Mouse (Mus musculus) heart, adult 2 months (tissue): ENCODE measurements around the gene Pbx1. TPM values are rescaled to one million over a fixed set of nuclear protein-coding genes. Genes with fewer than 3 reads are reported as not detected.
A peak's percentile ranks its signal among the peaks of the same experiment; 100 is the strongest.

Experiments used
- DNase-seq, 2 experiments: peaks; one replicate each; pipeline ENCODE4 v3.0.0; 2021
- H3K27ac ChIP-seq: fragments of 200-600 bp; 2 replicates; pipeline ENCODE4 v1.8.1; 2022
- H3K27me3 ChIP-seq: fragments of 200-500 bp; 2 replicates; pipeline ENCODE4 v1.6.1; 2012; ENCODE audit warnings: mild to moderate bottlenecking, low read length, inconsistent platforms, mixed read lengths; ENCODE audit not compliant: control insufficient read depth, insufficient read depth
- H3K36me3 ChIP-seq: fragments of 200-500 bp; 2 replicates; pipeline ENCODE4 v1.6.1; 2012; ENCODE audit warnings: low read length, inconsistent platforms; ENCODE audit not compliant: control insufficient read depth, insufficient read depth
- H3K4me1 ChIP-seq: fragments of 200-500 bp; 2 replicates; pipeline ENCODE4 v1.6.1; 2011; ENCODE audit warnings: low read length; ENCODE audit not compliant: control insufficient read depth, insufficient read depth
- H3K4me3 ChIP-seq: fragments of 200-600 bp; 2 replicates; pipeline ENCODE4 v1.8.1; 2022
- H3K79me2 ChIP-seq: fragments of 200-500 bp; replicated peaks from 2 replicates; pipeline ENCODE4 v1.6.1; 2012; ENCODE audit warnings: mild to moderate bottlenecking, inconsistent platforms, low read length, moderate library complexity, mixed read lengths; ENCODE audit not compliant: control insufficient read depth, insufficient read depth
- H3K9ac ChIP-seq: fragments of 200-500 bp; 2 replicates; pipeline ENCODE4 v1.6.1; 2012; ENCODE audit warnings: low read depth, mild to moderate bottlenecking, control low read depth, inconsistent platforms, low read length, mixed read lengths
- CTCF ChIP-seq: fragments of 200-600 bp; IDR thresholded peaks from 2 replicates; pipeline ENCODE4 v1.8.1; 2022; ENCODE audit warnings: antibody characterized with exemption, mild to moderate bottlenecking, moderate library complexity
- EP300 ChIP-seq: fragments of 200-500 bp; IDR thresholded peaks from 2 replicates; pipeline ENCODE4 v1.6.1; 2011; ENCODE audit warnings: low read depth, low read length, control low read depth; ENCODE audit not compliant: insufficient read depth
- POLR2A ChIP-seq: fragments of 200-500 bp; IDR thresholded peaks from 2 replicates; pipeline ENCODE4 v1.6.1; 2011; ENCODE audit warnings: mild to moderate bottlenecking, low read depth, low read length, control low read depth; ENCODE audit not compliant: insufficient read depth
- WGBS: fragments of 180-500 bp; shearing (Covaris S2); methylation state at CpG from one replicate; pipeline ENCODE4 v1.1.7; 2018; 5-methylcytosine and 5-hydroxymethylcytosine counted together
- intact Hi-C: fragments of 180-260 bp; cut with DNase I; formaldehyde crosslinking; loops from one replicate; pipeline ENCODE4 v1.15.1; 2025
- polyA plus RNA-seq: library from polyadenylated mRNA; depleted of rRNA; stranded (reverse); fragments of >200 nt; gene quantifications from 2 replicates; pipeline ENCODE4 v1.2.3, GENCODE M21; 2012
- total RNA-seq, 2 experiments: library from RNA; stranded (reverse); gene quantifications; 2 replicates each; pipeline ENCODE4 v1.2.3; 2021

Pbx1 gene
- total and polyA plus RNA-seq, 3 experiments = 33.1 to 54.7 (median 52.8) TPM

DNA sequence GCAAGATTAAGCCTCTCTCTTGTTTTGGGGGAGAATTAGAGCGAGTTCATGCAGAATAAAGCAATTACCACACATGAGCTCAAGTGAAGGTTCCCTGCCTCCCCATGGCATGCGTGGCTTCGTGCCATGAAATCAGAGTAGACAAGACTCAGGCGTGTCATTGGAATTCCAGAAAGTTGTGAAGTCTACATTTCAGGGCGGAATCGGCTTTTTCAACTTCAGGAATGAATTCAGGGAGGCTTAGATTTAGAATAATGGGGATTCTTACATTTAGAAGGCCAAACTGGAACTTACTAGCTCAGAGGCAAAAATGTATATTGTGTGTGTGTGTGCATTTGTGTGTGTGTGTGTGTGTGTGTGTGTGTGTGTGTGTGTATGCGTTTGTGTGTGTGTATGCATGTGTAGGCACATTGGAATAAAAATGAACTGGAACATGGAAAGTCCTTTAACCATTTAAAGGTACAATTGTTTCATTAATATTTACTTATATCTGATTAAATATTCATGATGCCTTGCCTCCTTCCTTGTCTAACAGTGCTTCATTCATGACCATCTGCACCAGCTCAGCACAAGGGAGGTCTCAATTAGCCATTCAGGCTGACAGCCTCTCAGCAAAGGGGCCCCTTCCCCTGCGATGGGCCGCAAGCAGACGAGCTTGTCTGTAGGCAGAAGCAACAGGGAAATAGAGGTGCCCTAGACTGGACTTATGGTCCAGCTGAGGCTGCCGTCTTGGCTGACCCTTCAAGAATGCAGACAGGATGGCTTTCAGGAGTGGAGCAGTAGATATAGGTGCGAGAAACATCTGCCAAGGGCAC lies 41.4 kb upstream of the Pbx1 start:
- Histone ChIP-seq H3K36me3 (peaks cover 5% of the 10 kb centered on the region; the same call in 1 of the 2 replicates), H3K27ac (no peak overlapping the region), H3K9ac (no peak overlapping the region), H3K4me3 (no peak overlapping the region), H3K4me1 (0 out of 2 replicates have a peak, but pooled peaks cover 1% of the 10 kb centered on the region), H3K27me3 (no peaks in the 10 kb centered on the region), H3K79me2 (no peaks in the 10 kb centered on the region)
- intact Hi-C loops = no loop called here
- TF ChIP-seq POLR2A = no peak
- no peak for TF ChIP-seq CTCF
- WGBS = 62% methylated on average over 12 of the region's 12 CpGs
- peak in 1 of 2 experiments; percentile 22 for DNase-seq

DNA sequence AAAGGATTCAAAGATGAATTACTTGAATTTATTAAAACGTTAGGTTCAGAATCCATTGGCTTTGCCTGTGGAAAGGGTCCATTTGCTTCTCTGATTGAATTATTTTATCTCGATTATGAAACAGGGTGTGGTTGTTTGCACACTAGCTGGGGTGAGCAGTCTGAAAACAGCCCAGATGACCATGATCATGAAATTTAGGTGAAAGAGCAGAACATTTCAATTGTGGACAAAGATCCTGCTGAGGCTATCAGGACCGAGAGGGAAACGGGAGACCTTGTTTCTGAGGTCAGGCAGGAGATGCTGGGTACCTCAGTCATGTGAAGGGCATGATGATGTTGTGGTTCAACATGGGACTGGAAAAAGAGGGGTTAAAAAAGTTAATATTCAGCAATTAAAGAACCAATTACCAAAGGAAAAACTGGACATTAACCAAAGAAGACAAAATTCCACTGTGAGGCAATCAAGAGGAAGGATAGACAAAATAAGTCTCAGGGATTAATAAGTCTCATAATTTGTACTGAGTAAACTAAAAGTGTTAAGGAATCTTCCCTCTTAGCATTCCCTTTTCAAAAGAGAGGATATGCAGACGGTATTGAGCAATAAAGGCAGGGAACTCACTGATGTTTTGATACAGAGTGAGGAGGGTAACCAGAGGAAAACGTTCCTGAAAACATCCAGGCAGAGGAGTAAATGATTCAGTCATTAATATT lies 40.6 kb upstream of the Pbx1 start:
- Histone ChIP-seq H3K4me3 (no peak overlapping the region), H3K79me2 (no peaks in the 10 kb centered on the region), H3K27ac (no peak overlapping the region), H3K4me1 (0 out of 2 replicates have a peak, but pooled peaks cover 1% of the 10 kb centered on the region), H3K27me3 (no peaks in the 10 kb centered on the region), H3K9ac (no peak overlapping the region), H3K36me3 (peaks cover 5% of the 10 kb centered on the region; the same call in 1 of the 2 replicates)
- intact Hi-C loops = no loop called here
- WGBS = 66% methylated on average over 6 of the region's 6 CpGs
- no peak for DNase-seq
- no peak for TF ChIP-seq EP300
- no peak for TF ChIP-seq CTCF
- no peak for TF ChIP-seq POLR2A

DNA sequence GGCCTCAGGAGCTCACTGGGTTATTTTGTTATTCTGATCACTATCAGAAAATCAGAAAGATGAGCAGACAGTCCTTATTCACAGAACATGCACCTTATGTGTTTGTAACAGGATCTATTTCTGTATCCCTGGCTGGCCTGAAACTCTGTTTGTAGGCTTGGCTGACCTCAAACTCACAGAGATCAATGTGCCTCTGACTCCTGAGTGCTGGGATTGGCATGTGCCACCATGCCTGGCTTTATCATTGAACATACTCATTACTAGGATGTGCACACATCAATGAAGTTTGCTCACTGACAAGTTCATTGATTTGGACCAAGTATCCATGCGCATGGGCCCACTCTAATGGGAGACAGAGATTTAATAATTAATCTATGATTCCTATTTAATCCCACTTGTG lies 27.4 kb upstream of the Pbx1 start:
- intact Hi-C loops = loop anchor here (5.0 kb wide), 1 partner anchor 888 kb away; no protein-coding TSS in a partner anchor
- 96% methylated on average over 1 of the region's 1 CpGs for WGBS
- H3K4me3 ChIP-seq = no peak overlapping the region

DNA sequence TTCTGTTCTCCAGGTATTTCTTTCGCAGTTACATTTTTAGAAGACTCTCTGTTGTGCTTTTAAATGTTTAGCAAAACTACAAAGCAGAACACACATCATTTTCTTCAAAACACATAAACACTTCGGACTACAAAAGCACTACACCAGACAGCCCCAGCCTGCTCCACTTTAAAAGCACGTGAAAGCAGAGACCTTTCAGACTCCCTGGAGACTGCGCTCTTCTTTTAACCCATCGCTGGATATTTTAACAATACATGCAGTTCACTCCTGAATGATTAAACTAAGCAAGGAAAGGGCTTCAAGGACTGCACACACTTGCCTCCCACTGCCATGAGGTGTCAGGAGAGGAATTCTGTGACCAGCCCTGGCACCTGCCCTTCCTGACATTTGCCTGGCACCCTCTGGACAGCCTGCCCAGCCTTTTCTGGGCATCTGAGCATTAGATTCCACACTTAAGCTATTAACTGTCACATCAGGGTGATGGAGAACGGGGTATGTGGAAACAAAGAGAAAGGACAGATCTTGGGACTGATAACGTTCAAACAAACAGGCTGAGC lies 25.2 kb upstream of the Pbx1 start:
- Histone ChIP-seq H3K9ac (no peak overlapping the region), H3K27me3 (no peaks in the 10 kb centered on the region), H3K27ac (no peak overlapping the region), H3K4me3 (no peak overlapping the region), H3K4me1 (no peaks in the 10 kb centered on the region; the same call in 1 of the 2 replicates), H3K79me2 (no peaks in the 10 kb centered on the region), H3K36me3 (no peaks in the 10 kb centered on the region)
- intact Hi-C loops = loop anchor here (5.0 kb wide), 1 partner anchor 890 kb away; no protein-coding TSS in a partner anchor
- WGBS = 50% methylated on average over 7 of the region's 7 CpGs
- TF ChIP-seq POLR2A (no peak), CTCF (peak; percentile 71), EP300 (0 out of 2 replicates have a peak, but pooled peaks have one; percentile 23)
- DNase-seq = peak; percentile 28 to 32

More for the DNA sequence above, 27.4 kb upstream of the Pbx1 start:
- no peaks in the 10 kb centered on the region for H3K36me3 ChIP-seq
- TF ChIP-seq POLR2A (no peak), EP300 (no peak), CTCF (no peak)
- no peaks in the 10 kb centered on the region for H3K27me3 ChIP-seq
- no peak for DNase-seq
- H3K27ac ChIP-seq = no peak overlapping the region
- H3K9ac ChIP-seq = no peak overlapping the region
- H3K4me1 ChIP-seq = no peaks in the 10 kb centered on the region; the same call in 1 of the 2 replicates
- no peaks in the 10 kb centered on the region for H3K79me2 ChIP-seq

DNA sequence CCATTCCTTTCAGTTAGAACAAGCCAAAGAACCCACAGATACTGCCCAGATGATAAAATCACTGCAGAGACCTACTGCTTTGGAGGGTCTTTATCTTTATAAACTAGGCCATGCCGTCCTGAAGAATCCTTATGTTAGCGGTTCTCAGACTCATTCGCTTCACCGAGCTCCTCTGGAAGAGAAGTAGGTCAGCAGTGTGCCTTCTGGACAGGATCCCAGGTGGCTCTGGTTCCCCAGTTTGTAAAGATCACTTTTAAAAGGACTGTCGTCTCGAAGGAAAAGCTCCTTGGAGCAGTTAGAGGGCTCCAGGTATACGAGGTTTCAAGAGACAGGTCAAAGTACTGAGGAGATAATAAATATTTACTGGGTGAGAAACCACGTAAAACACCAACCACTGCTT lies 23.1 kb upstream of the Pbx1 start:
- 82% methylated on average over 8 of the region's 8 CpGs for WGBS
- TF ChIP-seq CTCF = no peak

More for the DNA sequence above, 23.1 kb upstream of the Pbx1 start:
- H3K9ac ChIP-seq = no peak overlapping the region
- no peaks in the 10 kb centered on the region for H3K27me3 ChIP-seq
- H3K27ac ChIP-seq = no peak overlapping the region
- no peaks in the 10 kb centered on the region; the same call in 1 of the 2 replicates for H3K4me1 ChIP-seq
- H3K36me3 ChIP-seq = no peaks in the 10 kb centered on the region
- no peak for DNase-seq
- H3K4me3 ChIP-seq = no peak overlapping the region
- intact Hi-C loops = loop anchor here (5.0 kb wide), 1 partner anchor 892 kb away; no protein-coding TSS in a partner anchor
- no peaks in the 10 kb centered on the region for H3K79me2 ChIP-seq
